Mouse (Mus musculus) brain, embryonic 14.5 days (tissue): ENCODE data around the gene Dhx37.

Source experiments
- CTCF ChIP-seq: fragments of 200-500 bp; IDR thresholded peaks from 2 replicates; pipeline ENCODE4 v1.5.1; 2012; ENCODE audit warnings: inconsistent platforms, mild to moderate bottlenecking, moderate library complexity, borderline replicate concordance; ENCODE audit not compliant: insufficient read depth, insufficient read length; ENCODE audit errors: extremely low read depth
- POLR2A ChIP-seq: fragments of 200-500 bp; IDR thresholded peaks from 2 replicates; pipeline ENCODE4 v1.6.1; 2012; ENCODE audit warnings: mild to moderate bottlenecking, inconsistent platforms, borderline replicate concordance; ENCODE audit not compliant: poor library complexity, insufficient read depth, insufficient read length, severe bottlenecking; ENCODE audit errors: extremely low read depth

DNA sequence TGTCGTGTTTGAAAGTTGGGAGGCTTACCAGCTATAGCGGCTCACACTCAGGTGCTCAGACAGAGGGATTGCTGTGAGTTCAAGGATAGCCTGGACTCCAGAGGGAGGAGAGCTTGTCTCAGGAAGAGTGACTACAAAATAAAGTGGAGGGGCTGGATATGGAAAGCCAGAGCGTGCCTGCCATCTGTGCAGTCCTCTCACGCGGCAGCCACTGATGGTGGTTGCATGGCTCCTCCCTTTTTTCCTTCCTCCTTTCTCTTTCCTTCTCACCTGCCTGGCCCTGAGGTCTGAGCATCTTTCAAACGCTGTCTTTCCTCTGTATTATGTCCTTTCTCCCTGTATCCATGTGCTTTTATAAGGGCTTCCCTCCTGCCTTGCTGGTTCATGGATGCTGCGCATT lies 44.1 kb upstream of the Dhx37 start:
- TF ChIP-seq POLR2A (no peak), CTCF (no peak)
